Mouse (Mus musculus) ovary, adult 18-20 months (tissue): ENCODE measurements around the gene Sesn1.

Experiments used
- DNase-seq: peaks from one replicate; pipeline ENCODE4 v3.0.0; 2022; ENCODE audit warnings: low spot score, mixed read lengths

The Sesn1 gene

GRCm38 (mm10) chr10:41871564-41871963 lies 61.8 kb downstream of the Sesn1 start:
- no peak for DNase-seq

GRCm38 (mm10) chr10:41875624-41876023 lies 65.9 kb downstream of the Sesn1 start:
- no peak for DNase-seq

GRCm38 (mm10) chr10:41878344-41878743 lies 68.6 kb downstream of the Sesn1 start:
- DNase-seq: no peak

- no peak for DNase-seq
Observed at GRCm38 (mm10) chr10:41879675-41880074, 69.9 kb downstream of the Sesn1 start.

DNA sequence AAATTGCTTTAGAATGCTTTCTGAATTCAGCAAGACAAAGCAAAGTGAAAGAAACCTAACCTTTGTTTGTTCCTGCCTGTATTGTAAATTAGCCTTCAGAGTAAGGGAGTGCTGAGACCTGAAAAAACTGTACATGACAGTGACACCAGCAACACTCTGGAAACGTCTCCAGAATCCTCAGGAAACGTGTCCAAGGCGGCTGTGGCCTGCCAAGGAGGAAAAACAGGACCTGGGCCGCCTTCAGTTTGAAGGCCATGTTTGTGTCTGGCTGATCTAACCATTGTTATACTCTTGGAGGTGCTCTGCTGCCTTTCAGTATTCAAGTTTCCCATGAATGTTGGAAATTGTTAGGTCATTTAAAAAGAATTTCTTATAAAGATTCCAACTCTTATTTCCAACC lies 70.5 kb downstream of the Sesn1 start:
- DNase-seq: no peak

- no peak for DNase-seq
Observed at GRCm38 (mm10) chr10:41880777-41881176, 71.0 kb downstream of the Sesn1 start.

GRCm38 (mm10) chr10:41881438-41881837 lies 71.7 kb downstream of the Sesn1 start:
- DNase-seq: no peak

GRCm38 (mm10) chr10:41883741-41884575 lies 74.2 kb downstream of the Sesn1 start:
- DNase-seq: no peak

- peak; percentile 93 for DNase-seq
Observed at GRCm38 (mm10) chr10:41887080-41887821, 77.5 kb downstream of the Sesn1 start.

GRCm38 (mm10) chr10:41888365-41888941 lies 78.7 kb downstream of the Sesn1 start:
- DNase-seq: no peak

- no peak for DNase-seq
Observed at GRCm38 (mm10) chr10:41889566-41889965, 79.8 kb downstream of the Sesn1 start.

GRCm38 (mm10) chr10:41890537-41890936 lies 80.8 kb downstream of the Sesn1 start:
- no peak for DNase-seq

- no peak for DNase-seq
Observed at GRCm38 (mm10) chr10:41891312-41891711, 81.6 kb downstream of the Sesn1 start.

- DNase-seq: peak; percentile 24
Observed at GRCm38 (mm10) chr10:41893433-41894411, 84.0 kb downstream of the Sesn1 start.

DNA sequence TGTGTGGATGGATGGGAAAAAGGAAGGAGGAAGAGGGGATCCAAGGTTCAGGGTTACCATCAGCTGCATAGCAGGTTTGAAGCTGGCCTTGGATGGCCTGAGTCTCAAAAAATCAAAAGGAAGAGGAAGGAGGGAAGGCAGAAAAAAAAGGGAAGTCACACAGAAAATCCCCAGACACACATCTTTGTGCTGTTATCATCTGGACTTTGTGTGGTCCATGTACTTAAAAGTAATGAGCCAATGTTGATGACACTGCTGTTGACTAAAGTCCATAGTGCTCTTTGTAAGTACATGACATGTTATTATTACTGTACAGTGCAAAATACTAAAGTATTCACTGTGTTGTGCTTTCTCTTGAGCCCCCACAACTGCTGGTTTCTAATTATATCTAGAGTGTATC lies 86.7 kb downstream of the Sesn1 start:
- no peak for DNase-seq

- DNase-seq: no peak
Observed at GRCm38 (mm10) chr10:41896865-41897264, 87.1 kb downstream of the Sesn1 start.

- no peak for DNase-seq
Observed at GRCm38 (mm10) chr10:41901456-41901855, 91.7 kb downstream of the Sesn1 start.

DNA sequence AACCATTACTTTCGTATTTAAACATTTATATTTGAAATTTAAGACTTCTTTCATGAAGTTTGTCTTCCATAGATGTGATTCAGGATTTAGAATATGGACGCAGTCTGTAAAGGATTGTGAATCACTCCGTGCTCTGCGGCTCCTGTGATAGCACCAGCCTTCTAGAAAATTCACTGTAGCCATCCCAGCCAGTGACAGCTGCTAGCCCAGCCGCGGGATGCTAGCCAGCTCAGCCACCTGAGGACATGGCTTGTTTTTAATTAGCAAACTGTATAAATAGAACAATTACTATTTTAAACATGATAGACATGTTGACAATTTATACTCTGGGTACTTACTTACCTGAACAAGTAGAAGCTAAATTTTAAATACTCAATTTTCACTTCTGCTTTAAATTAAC lies 92.1 kb downstream of the Sesn1 start:
- no peak for DNase-seq

DNA sequence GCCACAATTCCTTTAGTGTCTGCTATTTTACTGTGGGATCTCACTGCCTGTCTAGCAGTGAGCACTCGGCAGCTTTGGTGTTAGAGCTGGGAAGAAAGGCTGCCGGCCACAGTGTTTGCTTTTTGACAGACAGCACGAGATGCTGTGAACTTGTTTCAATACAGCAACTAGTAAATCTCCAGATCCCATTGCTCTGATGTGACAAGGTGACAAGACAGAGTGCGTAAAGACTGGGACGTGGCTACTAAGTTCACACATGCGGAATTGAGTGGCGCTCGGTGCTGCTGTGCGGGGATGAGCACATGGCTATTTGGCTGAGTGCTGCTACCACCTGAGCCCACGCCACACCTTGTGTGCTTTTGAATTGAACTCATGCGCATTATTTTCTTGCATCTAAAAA lies 97.7 kb downstream of the Sesn1 start:
- no peak for DNase-seq

DNA sequence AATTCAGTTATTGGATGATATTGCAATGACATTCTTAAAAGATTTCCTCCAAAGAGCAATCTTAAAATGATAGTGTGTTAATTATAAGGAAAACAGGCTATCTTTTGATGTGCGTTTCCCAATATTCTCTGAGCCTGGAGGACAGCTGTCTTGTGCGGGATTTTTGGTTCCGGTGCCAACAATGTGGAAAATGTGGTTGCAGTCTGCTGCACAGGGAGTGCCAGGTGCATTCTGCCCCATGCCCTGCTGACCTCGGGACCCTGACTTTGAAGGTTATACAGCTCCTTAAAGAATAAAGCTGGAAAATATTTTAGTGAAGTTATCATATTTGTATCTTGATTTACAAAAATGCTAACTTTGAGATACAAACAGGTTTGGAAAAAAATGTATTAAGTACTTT lies 98.2 kb downstream of the Sesn1 start:
- DNase-seq: no peak

DNA sequence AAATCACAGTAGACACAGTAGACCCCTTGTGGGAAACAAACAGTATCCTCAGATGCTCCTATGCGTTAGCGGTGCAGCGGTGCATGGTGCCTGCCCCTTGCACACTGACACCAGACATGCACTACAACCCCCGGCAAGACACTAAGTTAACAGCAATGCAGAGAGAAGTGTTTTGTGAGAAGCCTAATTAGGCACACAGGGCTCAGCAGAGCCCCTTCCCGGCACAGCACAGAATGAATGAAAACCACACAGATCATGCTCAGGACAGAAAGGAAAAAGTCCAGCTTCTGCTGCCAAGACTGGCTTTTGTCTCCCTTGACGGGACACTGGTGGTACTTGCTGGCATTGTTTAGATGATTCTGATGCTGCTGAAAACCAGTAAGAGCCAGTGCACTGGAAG lies 99.2 kb downstream of the Sesn1 start:
- DNase-seq: no peak
